Mouse (Mus musculus) lung, adult 2 months (tissue): Measurements from ENCODE around the gene Ttc1. TPM values are rescaled to one million over a fixed set of nuclear protein-coding genes. Genes with fewer than 3 reads are reported as not detected.

Experiments
- DNase-seq: peaks from one replicate; pipeline ENCODE4 v3.0.0; 2022
- H3K4me1 ChIP-seq: fragments of 200-500 bp; 2 replicates; pipeline ENCODE4 v1.6.1; 2011; ENCODE audit warnings: low read length; ENCODE audit not compliant: control insufficient read depth, insufficient read depth
- H3K4me3 ChIP-seq: fragments of 200-500 bp; replicated peaks from 2 replicates; pipeline ENCODE3; 2011; ENCODE audit warnings: low read depth, mild to moderate bottlenecking, control low read depth, low read length; ENCODE audit errors: extremely low read depth
- CTCF ChIP-seq: fragments of 200-500 bp; IDR thresholded peaks from 2 replicates; pipeline ENCODE4 v1.5.1; 2011; ENCODE audit warnings: mild to moderate bottlenecking, low read length, control low read depth; ENCODE audit not compliant: insufficient read depth
- POLR2A ChIP-seq: fragments of 200-500 bp; IDR thresholded peaks from 2 replicates; pipeline ENCODE4 v1.6.1; 2011; ENCODE audit warnings: low read depth, mild to moderate bottlenecking, control low read depth, low read length, borderline replicate concordance; ENCODE audit errors: extremely low read depth
- WGBS: fragments of 180-500 bp; shearing (Covaris S2); methylation state at CpG from one replicate; pipeline ENCODE4 v1.1.7; 2018; 5-methylcytosine and 5-hydroxymethylcytosine counted together
- polyA plus RNA-seq: library from polyadenylated mRNA; depleted of rRNA; stranded (reverse); fragments of >200 nt; gene quantifications from 2 replicates; pipeline ENCODE4 v1.2.3, GENCODE M21; 2012; rRNA removed

Ttc1 gene
- polyA plus RNA-seq, 1 experiment, result 10.7 TPM

GRCm38 (mm10) chr11:43708409-43708808 lies 39.4 kb downstream of the Ttc1 start:
- WGBS, result 86% methylated on average over 2 of the region's 2 CpGs
- Histone ChIP-seq H3K4me3 (no peak overlapping the region), H3K4me1 (no peaks in the 10 kb centered on the region; the same call in 1 of the 2 replicates)
- no peak for DNase-seq
- TF ChIP-seq CTCF (no peak), POLR2A (no peak)

GRCm38 (mm10) chr11:43705751-43706150 lies 42.1 kb downstream of the Ttc1 start:
- H3K4me1 ChIP-seq, result peaks cover under 1% of the 10 kb centered on the region; the same call in 1 of the 2 replicates
- DNase-seq, result no peak
- WGBS, result 92% methylated on average over 10 of the region's 10 CpGs
- no peak overlapping the region for H3K4me3 ChIP-seq
- no peak for TF ChIP-seq POLR2A
- TF ChIP-seq CTCF, result no peak

GRCm38 (mm10) chr11:43703552-43703951 lies 44.3 kb downstream of the Ttc1 start:
- WGBS, result 62% methylated on average over 1 of the region's 1 CpGs
- Histone ChIP-seq H3K4me1 (peaks cover 2% of the 10 kb centered on the region; the same call in 1 of the 2 replicates), H3K4me3 (no peak overlapping the region)
- DNase-seq, result no peak
- TF ChIP-seq CTCF, result no peak
- no peak for TF ChIP-seq POLR2A

GRCm38 (mm10) chr11:43700291-43700690 lies 47.5 kb downstream of the Ttc1 start:
- TF ChIP-seq CTCF, result no peak
- H3K4me3 ChIP-seq, result no peak overlapping the region
- peaks cover 7% of the 10 kb centered on the region for H3K4me1 ChIP-seq
- DNase-seq, result no peak
- 91% methylated on average over 3 of the region's 3 CpGs for WGBS

GRCm38 (mm10) chr11:43698621-43699020 lies 49.2 kb downstream of the Ttc1 start:
- Histone ChIP-seq H3K4me1 (peaks cover 7% of the 10 kb centered on the region), H3K4me3 (no peak overlapping the region)
- WGBS, result 50% methylated on average over 5 of the region's 5 CpGs
- no peak for DNase-seq
- TF ChIP-seq POLR2A (no peak), CTCF (no peak)

- Histone ChIP-seq H3K4me3 (no peak overlapping the region), H3K4me1 (peaks cover 7% of the 10 kb centered on the region)
- WGBS, result 90% methylated on average over 4 of the region's 4 CpGs
- DNase-seq, result no peak
- TF ChIP-seq POLR2A (no peak), CTCF (no peak)
Observed at GRCm38 (mm10) chr11:43696623-43697022, 51.2 kb downstream of the Ttc1 start.

- WGBS, result 95% methylated on average over 1 of the region's 1 CpGs
- Histone ChIP-seq H3K4me1 (no peaks in the 10 kb centered on the region), H3K4me3 (no peak overlapping the region)
- DNase-seq, result no peak
- TF ChIP-seq POLR2A (no peak), CTCF (no peak)
Observed at GRCm38 (mm10) chr11:43688850-43689249, 59.0 kb downstream of the Ttc1 start.

GRCm38 (mm10) chr11:43682415-43683217 lies 65.2 kb downstream of the Ttc1 start:
- whole genome bisulfite sequencing, result under 1% methylated on average over 71 of the region's 72 CpGs
- TF ChIP-seq POLR2A, result 0 out of 2 replicates have a peak, but pooled peaks have one; percentile 39
- TF ChIP-seq CTCF, result no peak
- Histone ChIP-seq H3K4me3 (peak overlapping the region; percentile 88), H3K4me1 (peaks cover 3% of the 10 kb centered on the region)
- DNase-seq, result peak; percentile 78

- peak; percentile 58; the same call in 1 of the 2 replicates for TF ChIP-seq POLR2A
- no peak for TF ChIP-seq CTCF
- peak; percentile 98 for DNase-seq
- WGBS, result 1% methylated on average over 85 of the region's 87 CpGs
- H3K4me3 ChIP-seq, result peak within 1 kb of the TSS; percentile 88
- peaks cover 3% of the 10 kb centered on the region for H3K4me1 ChIP-seq
Observed at GRCm38 (mm10) chr11:43681472-43682414, 66.1 kb downstream of the Ttc1 start, which contains the start of gene Pwwp2a. Gene Pwwp2a, plus strand, starts transcription at chr11:43681998.

Other genes starting within 250 kb of the Ttc1 start
- 3.7 and 3.8 TPM in 2 replicates for gene Ccnjl, start 219.2 kb downstream of the Ttc1 start, polyA plus RNA-seq
- gene 4933415A04Rik, start 161.0 kb downstream of the Ttc1 start, polyA plus RNA-seq, result 0.24 and 0.38 TPM in 2 replicates
- 0.34 TPM in 1 of 2 replicates, not detected in the other for gene Fabp6, start 146.5 kb downstream of the Ttc1 start, polyA plus RNA-seq
- gene Pwwp2a, start 66.0 kb downstream of the Ttc1 start, polyA plus RNA-seq, result 10.6 and 16.0 TPM in 2 replicates
- gene Adra1b, start 153.2 kb upstream of the Ttc1 start, polyA plus RNA-seq, result 4.9 and 6.3 TPM in 2 replicates